17 mouse cellular contexts compared by ENCODE assay signal in genomic region chr12:71000344-71000743, GRCm38 (mm10). TPM values are rescaled to one million over a fixed set of nuclear protein-coding genes. Genes with fewer than 3 reads are reported as not detected.
DNase-seq lines count a peak whose midpoint lies in the region; TF ChIP-seq lines count a peak whose summit lies in the region.
"Had no signal": no experiment of that assay in that cellular context is flagged by ENCODE, and none has a peak within 500 bp of the region (broad histone marks: within the 10 kb centered on the region; RNA-seq: fewer than 3 reads in every experiment).

No protein-coding gene starts in this region.

- TF ChIP-seq POLR2A in liver, adult 2 months (IDR thresholded peaks at IDR 0.05; ENCODE audit: extremely low read depth, insufficient read depth, low read length): no peak
- no peak for TF ChIP-seq POLR2A in bone marrow macrophage, adult 2 months (IDR thresholded peaks at IDR 0.05; ENCODE audit: borderline replicate concordance, low read depth, low read length)
- no peak for TF ChIP-seq POLR2A in myocyte (IDR thresholded peaks at IDR 0.05; ENCODE audit: insufficient read length, low read depth)

- no peaks in the 10 kb centered on the region for H3K27me3 ChIP-seq in liver, adult 2 months (ENCODE audit: control insufficient read depth, insufficient read depth, low read length)
- no peaks in the 10 kb centered on the region for H3K27me3 ChIP-seq in myocyte (ENCODE audit: control insufficient read depth, insufficient read depth, insufficient read length)
- H3K27me3 ChIP-seq: embryonic facial prominence, embryonic 13.5 days; forebrain, embryonic 12.5 days had no signal

- no peak overlapping the region for H3K4me3 ChIP-seq in gastrocnemius, adult 2 months
- H3K4me3 ChIP-seq in liver, adult 2 months (ENCODE audit: insufficient read depth, low read depth, low read length): no peak overlapping the region
- peak overlapping the region; percentile 31 for H3K4me3 ChIP-seq in bone marrow macrophage, adult 2 months (ENCODE audit: insufficient read depth, low read length)
- H3K4me3 ChIP-seq in myocyte: no peak overlapping the region
- no peak overlapping the region for H3K4me3 ChIP-seq in left cerebral cortex, adult 2 months
- H3K4me3 ChIP-seq: embryonic facial prominence, embryonic 13.5 days; forebrain, embryonic 12.5 days had no signal

- H3K36me3 ChIP-seq in liver, adult 2 months (ENCODE audit: control insufficient read depth, insufficient read depth, low read length): peaks cover 22% of the 10 kb centered on the region
- H3K36me3 ChIP-seq in myocyte (ENCODE audit: control insufficient read depth, insufficient read depth): peaks cover 32% of the 10 kb centered on the region

- H3K9ac ChIP-seq in liver, adult 2 months (ENCODE audit: low read depth, low read length): no peak overlapping the region
- H3K9ac ChIP-seq: embryonic facial prominence, embryonic 13.5 days; forebrain, embryonic 12.5 days; hindbrain, embryonic 14.5 days; lung, embryonic 14.5 days had no signal

- whole genome bisulfite sequencing in liver, adult 2 months: 86% methylated on average over 1 of the region's 1 CpGs

- intact Hi-C loops in gastrocnemius, adult 2 months (cut with DNase I): no loop called here
- intact Hi-C loops in gastrocnemius, postnatal 36 days (cut with DNase I): no loop called here
- intact Hi-C loops in gastrocnemius, postnatal 14 days (cut with DNase I; ENCODE audit: low total_unique reads): no loop called here
- intact Hi-C loops in left cerebral cortex, adult 2 months (cut with DNase I): no loop called here

- no peak overlapping the region for H3ac ChIP-seq in myocyte (ENCODE audit: control insufficient read depth, insufficient read length)

- H3K79me2 ChIP-seq in liver, adult 2 months (ENCODE audit: control insufficient read depth, insufficient read depth, low read length): no peaks in the 10 kb centered on the region
- H3K79me2 ChIP-seq in myocyte (ENCODE audit: control insufficient read depth, insufficient read depth): no peaks in the 10 kb centered on the region

- peak overlapping the region; percentile 76 for H3K27ac ChIP-seq in gastrocnemius, adult 2 months
- H3K27ac ChIP-seq in liver, adult 2 months (replicated peaks; ENCODE audit: insufficient read depth, low read depth, low read length): peak overlapping the region; percentile 47
- H3K27ac ChIP-seq in bone marrow macrophage, adult 2 months (ENCODE audit: insufficient read depth, low read depth, low read length): peak overlapping the region; percentile 100
- no peak overlapping the region for H3K27ac ChIP-seq in left cerebral cortex, adult 2 months
- H3K27ac ChIP-seq: forebrain, embryonic 12.5 days; hindbrain, embryonic 14.5 days had no signal

- no peak for TF ChIP-seq CTCF in gastrocnemius, adult 2 months (IDR thresholded peaks at IDR 0.05)
- TF ChIP-seq CTCF in liver, adult 2 months (IDR thresholded peaks at IDR 0.05; ENCODE audit: low read depth, low read length): no peak
- TF ChIP-seq CTCF in bone marrow macrophage, adult 2 months (IDR thresholded peaks at IDR 0.05; ENCODE audit: low read depth, low read length): no peak
- no peak for TF ChIP-seq CTCF in left cerebral cortex, adult 2 months (IDR thresholded peaks at IDR 0.05)

- no peak overlapping the region for H3K4me2 ChIP-seq in myocyte (ENCODE audit: low read depth)
- H3K4me2 ChIP-seq: embryonic facial prominence, embryonic 13.5 days; forebrain, embryonic 12.5 days; hindbrain, embryonic 14.5 days; midbrain, embryonic 11.5 days had no signal

- no peak for DNase-seq in gastrocnemius, adult 2 months
- DNase-seq in gastrocnemius, postnatal 36 days: no peak
- peak; percentile 34 for DNase-seq in liver, adult 2 months (ENCODE audit: extremely low read depth, low read depth, low spot score)
- DNase-seq in liver: no peak
- DNase-seq in gastrocnemius, postnatal 14 days: no peak
- DNase-seq in left cerebral cortex, adult 2 months (ENCODE audit: extremely low spot score in 1 of 2, low spot score in 2 of 2): no peak
- DNase-seq: adrenal gland, adult 8-10 months; cerebellum, postnatal 10 days; kidney, adult 8-10 months; lung, embryonic 14.5 days; right cerebral cortex, postnatal 25 days had no signal

- peaks cover 30% of the 10 kb centered on the region for H3K4me1 ChIP-seq in liver, adult 2 months (ENCODE audit: control insufficient read depth, insufficient read depth, low read length)
- peaks cover 55% of the 10 kb centered on the region for H3K4me1 ChIP-seq in bone marrow macrophage, adult 2 months (ENCODE audit: control insufficient read depth, insufficient read depth, low read length)
- H3K4me1 ChIP-seq: forebrain, embryonic 12.5 days had no signal

TF ChIP-seq in myocyte, 11 proteins besides CTCF, POLR2A, EP300 and RAD21:
- TF ChIP-seq POLR2AphosphoS2 (IDR thresholded peaks at IDR 0.05; ENCODE audit: insufficient read length, low read depth) (peak; percentile 20), MYOG (IDR thresholded peaks at IDR 0.05; ENCODE audit: control insufficient read depth in 1 of 3, insufficient read depth in 1 of 3, insufficient read length in 2 of 3, low read depth in 2 of 3) (no peak)

RNA-seq across cellular contexts. Expression of gene Arid4a, which starts 15.4 kb away (rescaled TPM):
- total RNA-seq in gastrocnemius, adult 2 months (2021): 1 to 10 TPM; 8.7 to 9.0 TPM
- total RNA-seq in gastrocnemius, postnatal 36 days (2021): 1 to 10 TPM; 6.8 to 7.8 TPM
- total RNA-seq in liver, adult 2 months (2014; rRNA removed): 6.6 and 6.8 TPM in 2 replicates
- polyA plus RNA-seq in liver, adult 2 months (2012; rRNA removed): 1.3 TPM in 2 replicates
- 68.0 and 78.1 TPM in 2 replicates for polyA plus RNA-seq in bone marrow macrophage, adult 2 months (2012; ENCODE audit: insufficient read depth, insufficient read length, missing spikeins)
- polyA plus RNA-seq in myocyte (2012; fragmentation: generic; extraction: Trizol): 1.7 TPM
- 1 to 10 TPM; 8.4 to 8.5 TPM for total RNA-seq in gastrocnemius, postnatal 14 days (2021)
- 10 to 100 TPM; 35.2 to 36.4 TPM for total RNA-seq in left cerebral cortex, adult 2 months (2021)

RNA-seq across cellular contexts. Expression of gene Psma3, which starts 25.9 kb away (rescaled TPM):
- total RNA-seq in gastrocnemius, adult 2 months (2021): 100 to 1,000 TPM; 286 to 306 TPM
- total RNA-seq in gastrocnemius, postnatal 36 days (2021): 100 to 1,000 TPM; 278 to 296 TPM
- total RNA-seq in liver, adult 2 months (2014; rRNA removed): 204 and 240 TPM in 2 replicates
- 27.7 and 28.9 TPM in 2 replicates for polyA plus RNA-seq in liver, adult 2 months (2012; rRNA removed)
- 153 and 169 TPM in 2 replicates for polyA plus RNA-seq in bone marrow macrophage, adult 2 months (2012; ENCODE audit: insufficient read depth, insufficient read length, missing spikeins)
- 210 TPM for polyA plus RNA-seq in myocyte (2012; fragmentation: generic; extraction: Trizol)
- total RNA-seq in gastrocnemius, postnatal 14 days (2021): 100 to 1,000 TPM; 381 to 435 TPM
- 100 to 1,000 TPM; 170 to 185 TPM for total RNA-seq in left cerebral cortex, adult 2 months (2021)
